Mouse (Mus musculus): ENCODE measurements around the gene Mipep.

The Mipep gene

GRCm38 (mm10) chr14:60757265-60757664 is 27.1 kb upstream of the Mipep start:
- DNase-seq (ENCODE audit: low read depth), result no peak

GRCm38 (mm10) chr14:60757722-60758121 is 26.7 kb upstream of the Mipep start:
- no peak for DNase-seq (ENCODE audit: low read depth)

GRCm38 (mm10) chr14:60759097-60759496 is 25.3 kb upstream of the Mipep start:
- no peak for DNase-seq (ENCODE audit: low read depth)

GRCm38 (mm10) chr14:60761801-60762200 is 22.6 kb upstream of the Mipep start:
- no peak for DNase-seq (ENCODE audit: low read depth)

- no peak for DNase-seq (ENCODE audit: low read depth)
Observed at GRCm38 (mm10) chr14:60762754-60763153, 21.6 kb upstream of the Mipep start.

GRCm38 (mm10) chr14:60763746-60764145 is 20.6 kb upstream of the Mipep start:
- no peak for DNase-seq (ENCODE audit: low read depth)

GRCm38 (mm10) chr14:60764526-60764925 is 19.8 kb upstream of the Mipep start:
- no peak for DNase-seq (ENCODE audit: low read depth)

- no peak for DNase-seq (ENCODE audit: low read depth)
Observed at GRCm38 (mm10) chr14:60765025-60765424, 19.3 kb upstream of the Mipep start.

GRCm38 (mm10) chr14:60767884-60768283 is 16.5 kb upstream of the Mipep start, which contains the start of gene C1qtnf9:
Gene C1qtnf9 (plus strand): TSS chr14:60768134.
- DNase-seq (ENCODE audit: low read depth), result no peak

- DNase-seq (ENCODE audit: low read depth), result no peak
Observed at GRCm38 (mm10) chr14:60769340-60769739, 15.0 kb upstream of the Mipep start.

- no peak for DNase-seq (ENCODE audit: low read depth)
Observed at GRCm38 (mm10) chr14:60770594-60770993, 13.8 kb upstream of the Mipep start.

- peak; percentile 51 for DNase-seq (ENCODE audit: low read depth)
Observed at GRCm38 (mm10) chr14:60771057-60771456, 13.3 kb upstream of the Mipep start.

- no peak for DNase-seq (ENCODE audit: low read depth)
Observed at GRCm38 (mm10) chr14:60773476-60773875, 10.9 kb upstream of the Mipep start.

- no peak for DNase-seq (ENCODE audit: low read depth)
Observed at GRCm38 (mm10) chr14:60776521-60776920, 7.9 kb upstream of the Mipep start.

- no peak for DNase-seq (ENCODE audit: low read depth)
Observed at GRCm38 (mm10) chr14:60777485-60777919, 6.9 kb upstream of the Mipep start.

GRCm38 (mm10) chr14:60779198-60779597 is 5.2 kb upstream of the Mipep start:
- no peak for DNase-seq (ENCODE audit: low read depth)

- no peak for DNase-seq (ENCODE audit: low read depth)
Observed at GRCm38 (mm10) chr14:60782121-60782656, 2.2 kb upstream of the Mipep start.

- DNase-seq (ENCODE audit: low read depth), result no peak
Observed at GRCm38 (mm10) chr14:60783196-60783595, 1.2 kb upstream of the Mipep start.

- DNase-seq (ENCODE audit: low read depth), result peak; percentile 49
Observed at GRCm38 (mm10) chr14:60790103-60790502, 5.7 kb downstream of the Mipep start.

GRCm38 (mm10) chr14:60796600-60797322 is 12.4 kb downstream of the Mipep start:
- no peak for DNase-seq (ENCODE audit: low read depth)

- DNase-seq (ENCODE audit: low read depth), result no peak
Observed at GRCm38 (mm10) chr14:60797596-60797995, 13.2 kb downstream of the Mipep start.

- DNase-seq (ENCODE audit: low read depth), result no peak
Observed at GRCm38 (mm10) chr14:60798721-60799120, 14.3 kb downstream of the Mipep start.

Data from c-Kit-positive CD71-negative TER-119-negative erythroid progenitor cells, embryonic 14.5 days (primary cell).